Mouse (Mus musculus): Measurements from ENCODE around the gene Pltp. TPM values are rescaled to one million over a fixed set of nuclear protein-coding genes. Genes with fewer than 3 reads are reported as not detected.

The Pltp gene
- polyA plus RNA-seq, 1 experiment from 2014 or later, result 59.4 TPM

DNA sequence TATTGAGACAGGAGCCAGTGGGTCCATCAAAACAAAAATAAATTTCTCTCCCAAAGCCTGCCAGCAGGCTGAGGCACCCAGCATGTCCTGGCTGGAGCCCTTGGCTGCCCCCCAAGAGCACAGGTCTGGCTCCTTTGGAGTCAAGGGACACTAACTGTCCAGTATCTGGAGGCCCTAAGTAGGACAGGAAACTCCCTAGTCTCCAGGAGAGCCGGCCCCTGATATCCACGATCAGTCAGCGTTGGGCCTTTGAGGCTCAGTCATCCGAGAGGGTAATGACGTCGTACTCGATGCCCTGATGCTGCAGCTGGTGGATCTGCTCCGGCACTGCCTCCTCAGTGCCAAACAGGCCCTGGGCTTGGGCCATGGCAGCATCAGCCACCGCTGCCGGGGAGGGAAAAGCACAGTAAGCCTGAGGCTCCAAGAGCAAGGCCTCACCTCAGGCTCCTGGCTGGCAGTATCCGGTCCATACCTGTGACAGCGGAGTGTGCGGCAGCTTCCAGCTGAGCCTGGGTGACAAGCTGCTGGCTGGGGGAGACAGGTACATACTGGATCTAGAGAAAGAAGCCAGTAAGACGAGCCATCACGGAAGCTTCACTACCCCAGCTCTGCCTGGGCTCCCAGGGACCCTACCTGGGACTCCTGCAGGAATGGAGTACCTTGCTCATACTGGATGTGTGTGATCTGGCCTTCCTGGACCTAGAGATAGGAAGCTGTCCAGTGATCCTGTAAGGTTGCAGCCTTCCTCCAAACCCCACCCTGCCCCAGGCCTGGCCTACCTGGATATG is 34.6 kb upstream of the Pltp start:
- H3K36me3 ChIP-seq, result peaks cover 96% of the 10 kb centered on the region

GRCm38 (mm10) chr2:164891056-164891834 is 33.7 kb upstream of the Pltp start:
- Histone ChIP-seq H3K4me1 (no peaks in the 10 kb centered on the region), H3K4me3 (no peak overlapping the region), H3K9me3 (no peaks in the 10 kb centered on the region), H3K4me2 (replicated peaks) (no peak overlapping the region), H3K27me3 (no peaks in the 10 kb centered on the region), H3K27ac (no peak overlapping the region), H3K36me3 (peaks cover 100% of the 10 kb centered on the region), H3K9ac (no peak overlapping the region)
- 81% methylated on average over 13 of the region's 13 CpGs for WGBS
- ATAC-seq (ENCODE audit: insufficient number of reproducible peaks, insufficient read depth, low FRiP score, low TSS enrichment), result no peak

More for the DNA sequence above, 34.6 kb upstream of the Pltp start:
- WGBS, result 87% methylated on average over 15 of the region's 15 CpGs
- no peak overlapping the region for H3K27ac ChIP-seq
- no peak overlapping the region for H3K9ac ChIP-seq
- no peak overlapping the region for H3K4me3 ChIP-seq
- H3K4me2 ChIP-seq (replicated peaks), result no peak overlapping the region
- H3K4me1 ChIP-seq, result no peaks in the 10 kb centered on the region
- no peaks in the 10 kb centered on the region for H3K27me3 ChIP-seq
- ATAC-seq (ENCODE audit: insufficient number of reproducible peaks, insufficient read depth, low FRiP score, low TSS enrichment), result no peak
- no peaks in the 10 kb centered on the region for H3K9me3 ChIP-seq

DNA sequence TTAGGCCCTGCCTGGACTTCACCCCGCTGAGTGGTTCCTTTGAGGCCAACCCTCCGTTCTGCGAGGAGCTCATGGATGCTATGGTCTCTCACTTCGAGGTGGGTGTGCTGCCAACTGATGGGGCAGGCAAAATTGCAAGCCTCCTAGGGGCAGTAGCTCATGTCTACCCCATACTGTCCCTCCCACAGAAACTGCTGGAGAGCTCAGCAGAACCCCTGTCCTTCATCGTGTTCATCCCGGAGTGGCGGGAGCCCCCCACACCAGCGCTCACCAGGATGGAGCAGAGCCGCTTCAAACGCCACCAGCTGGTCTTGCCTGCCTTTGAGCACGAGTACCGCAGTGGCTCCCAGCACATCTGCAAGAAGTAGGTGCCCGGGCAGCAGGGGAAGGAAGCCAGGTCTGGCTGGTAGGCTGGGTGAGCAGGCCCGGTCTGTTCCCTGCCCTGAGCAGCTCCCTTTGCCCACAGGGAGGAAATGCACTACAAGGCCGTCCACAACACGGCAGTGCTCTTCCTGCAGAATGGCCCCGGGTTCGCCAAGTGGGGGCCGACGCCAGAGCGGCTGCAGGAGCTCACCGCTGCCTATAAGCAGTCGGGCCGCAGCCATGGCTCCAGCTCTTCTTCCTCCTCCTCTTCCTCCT is 33.0 kb upstream of the Pltp start:
- no peak overlapping the region for H3K4me2 ChIP-seq (replicated peaks)
- H3K9ac ChIP-seq, result no peak overlapping the region
- ATAC-seq (ENCODE audit: insufficient number of reproducible peaks, insufficient read depth, low FRiP score, low TSS enrichment), result no peak
- H3K27ac ChIP-seq, result no peak overlapping the region
- peaks cover 100% of the 10 kb centered on the region for H3K36me3 ChIP-seq
- no peaks in the 10 kb centered on the region for H3K27me3 ChIP-seq
- no peak overlapping the region for H3K4me3 ChIP-seq
- no peaks in the 10 kb centered on the region for H3K9me3 ChIP-seq
- WGBS, result 91% methylated on average over 24 of the region's 24 CpGs
- no peaks in the 10 kb centered on the region for H3K4me1 ChIP-seq

GRCm38 (mm10) chr2:164889960-164890359 is 32.4 kb upstream of the Pltp start:
- no peaks in the 10 kb centered on the region for H3K27me3 ChIP-seq
- no peak overlapping the region for H3K4me2 ChIP-seq (replicated peaks)
- H3K9me3 ChIP-seq, result no peaks in the 10 kb centered on the region
- H3K9ac ChIP-seq, result no peak overlapping the region
- no peaks in the 10 kb centered on the region for H3K4me1 ChIP-seq
- 78% methylated on average over 2 of the region's 2 CpGs for WGBS
- H3K36me3 ChIP-seq, result peaks cover 100% of the 10 kb centered on the region
- no peak for ATAC-seq (ENCODE audit: insufficient number of reproducible peaks, insufficient read depth, low FRiP score, low TSS enrichment)
- H3K27ac ChIP-seq, result no peak overlapping the region
- H3K4me3 ChIP-seq, result no peak overlapping the region

DNA sequence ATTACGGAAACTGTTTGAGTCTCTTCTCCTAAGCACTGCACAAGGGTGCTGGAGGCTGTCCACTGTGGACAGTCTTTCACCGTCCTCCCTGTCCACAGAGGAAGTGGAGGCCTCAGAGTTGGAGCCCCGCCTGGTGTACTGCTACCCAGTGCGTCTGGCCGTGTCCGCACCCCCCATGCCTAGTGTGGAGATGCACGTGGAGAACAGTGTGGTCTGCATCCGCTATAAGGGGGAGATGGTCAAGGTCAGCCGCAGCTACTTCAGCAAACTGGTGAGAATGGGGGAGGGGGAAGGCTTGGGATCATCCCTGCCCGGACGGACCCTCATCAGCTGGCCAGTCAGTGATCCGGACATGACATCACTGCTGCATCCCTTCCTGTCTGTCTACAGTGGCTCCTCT is 31.5 kb upstream of the Pltp start:
- no peak overlapping the region for H3K4me3 ChIP-seq
- 87% methylated on average over 12 of the region's 12 CpGs for WGBS
- no peak overlapping the region for H3K4me2 ChIP-seq (replicated peaks)
- no peak for ATAC-seq (ENCODE audit: insufficient number of reproducible peaks, insufficient read depth, low FRiP score, low TSS enrichment)
- H3K27me3 ChIP-seq, result no peaks in the 10 kb centered on the region
- H3K9me3 ChIP-seq, result no peaks in the 10 kb centered on the region
- H3K4me1 ChIP-seq, result no peaks in the 10 kb centered on the region
- H3K27ac ChIP-seq, result no peak overlapping the region
- peaks cover 99% of the 10 kb centered on the region for H3K36me3 ChIP-seq
- no peak overlapping the region for H3K9ac ChIP-seq

GRCm38 (mm10) chr2:164886617-164887016 is 29.1 kb upstream of the Pltp start:
- H3K4me2 ChIP-seq (replicated peaks), result no peak overlapping the region
- WGBS, result 93% methylated on average over 10 of the region's 10 CpGs
- H3K27ac ChIP-seq, result no peak overlapping the region
- peaks cover 89% of the 10 kb centered on the region for H3K36me3 ChIP-seq
- ATAC-seq (ENCODE audit: insufficient number of reproducible peaks, insufficient read depth, low FRiP score, low TSS enrichment), result no peak
- H3K9ac ChIP-seq, result no peak overlapping the region
- H3K4me1 ChIP-seq, result peaks cover 3% of the 10 kb centered on the region; the same call in 1 of the 2 replicates
- no peaks in the 10 kb centered on the region for H3K9me3 ChIP-seq
- no peaks in the 10 kb centered on the region for H3K27me3 ChIP-seq
- H3K4me3 ChIP-seq, result no peak overlapping the region

- peaks cover 80% of the 10 kb centered on the region for H3K36me3 ChIP-seq
- no peak for ATAC-seq (ENCODE audit: insufficient number of reproducible peaks, insufficient read depth, low FRiP score, low TSS enrichment)
- no peak overlapping the region; the same call in 1 of the 2 replicates for H3K27ac ChIP-seq
- no peaks in the 10 kb centered on the region for H3K9me3 ChIP-seq
- no peak overlapping the region for H3K4me2 ChIP-seq (replicated peaks)
- H3K27me3 ChIP-seq, result no peaks in the 10 kb centered on the region
- H3K9ac ChIP-seq, result no peak overlapping the region
- no peak overlapping the region for H3K4me3 ChIP-seq
- H3K4me1 ChIP-seq, result peaks cover 4% of the 10 kb centered on the region
- WGBS, result 92% methylated on average over 7 of the region's 7 CpGs
Observed at GRCm38 (mm10) chr2:164885788-164886187, 28.3 kb upstream of the Pltp start.

DNA sequence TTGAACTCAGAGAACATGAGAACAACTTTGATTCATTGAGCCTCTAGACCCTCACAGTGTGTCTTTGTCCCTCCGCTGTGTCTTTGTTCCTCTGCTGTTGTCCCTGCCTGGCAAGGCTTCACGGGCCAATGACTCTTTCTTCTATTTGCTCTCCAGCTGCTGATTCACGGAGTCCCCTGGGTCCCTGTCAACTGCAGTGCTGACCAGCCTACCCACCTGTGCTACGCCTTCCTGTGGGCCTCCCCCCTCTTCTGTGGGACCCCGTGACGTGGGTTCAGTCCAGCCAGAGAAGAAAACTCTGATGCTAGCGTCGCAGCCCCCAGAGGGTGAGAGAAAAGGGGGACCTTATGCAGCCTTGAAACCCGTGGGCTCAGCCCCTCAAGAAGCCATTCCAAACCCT is 25.1 kb upstream of the Pltp start:
- no peak overlapping the region for H3K9ac ChIP-seq
- H3K4me2 ChIP-seq (replicated peaks), result no peak overlapping the region
- WGBS, result 75% methylated on average over 9 of the region's 9 CpGs
- H3K4me3 ChIP-seq, result no peak overlapping the region
- H3K36me3 ChIP-seq, result peaks cover 49% of the 10 kb centered on the region
- no peaks in the 10 kb centered on the region for H3K9me3 ChIP-seq
- H3K27me3 ChIP-seq, result no peaks in the 10 kb centered on the region
- H3K4me1 ChIP-seq, result peaks cover 11% of the 10 kb centered on the region
- H3K27ac ChIP-seq, result 0 out of 2 replicates have a peak overlapping the region, but pooled peaks have one; percentile 26
- no peak for ATAC-seq (ENCODE audit: insufficient number of reproducible peaks, insufficient read depth, low FRiP score, low TSS enrichment)

- no peaks in the 10 kb centered on the region for H3K27me3 ChIP-seq
- peak overlapping the region; percentile 99 for H3K9ac ChIP-seq
- H3K9me3 ChIP-seq, result no peaks in the 10 kb centered on the region
- peak overlapping the region; percentile 85 for H3K4me3 ChIP-seq
- ATAC-seq (ENCODE audit: insufficient number of reproducible peaks, insufficient read depth, low FRiP score, low TSS enrichment), result peak; percentile 77
- H3K4me1 ChIP-seq, result peaks cover 16% of the 10 kb centered on the region
- peaks cover 24% of the 10 kb centered on the region for H3K36me3 ChIP-seq
- peak overlapping the region; percentile 85 for H3K4me2 ChIP-seq (replicated peaks)
- peak overlapping the region; percentile 100 for H3K27ac ChIP-seq
- under 1% methylated on average over 70 of the region's 72 CpGs for WGBS
Observed at GRCm38 (mm10) chr2:164879568-164880277, 22.2 kb upstream of the Pltp start.

DNA sequence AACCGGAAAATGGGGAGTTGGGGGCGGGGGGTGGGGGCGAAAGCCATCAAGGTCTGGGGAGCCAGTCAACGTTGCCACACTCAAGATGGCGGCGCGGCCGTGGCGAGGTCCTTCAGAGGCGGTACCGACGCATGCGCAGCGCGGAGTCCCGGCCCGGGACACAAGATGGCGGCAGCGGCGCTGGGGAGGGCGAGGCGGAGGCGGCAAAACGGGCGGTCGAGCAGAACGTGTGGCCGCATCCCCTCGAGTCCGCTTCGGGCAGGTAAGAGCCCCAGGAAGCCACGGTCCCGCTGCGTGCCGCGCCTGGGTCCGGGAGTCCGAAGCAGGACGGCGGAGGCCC is 21.7 kb upstream of the Pltp start, which contains the start of gene Pcif1:
Gene Pcif1, plus strand, starts transcription at position 77 of the 340 bp plus-strand sequence.
- peaks cover 21% of the 10 kb centered on the region for H3K4me1 ChIP-seq
- peak within 1 kb of the TSS; percentile 85 for H3K4me2 ChIP-seq (replicated peaks)
- no peaks in the 10 kb centered on the region for H3K27me3 ChIP-seq
- no peaks in the 10 kb centered on the region for H3K9me3 ChIP-seq
- under 1% methylated on average over 34 of the region's 40 CpGs for WGBS
- peak within 1 kb of the TSS; percentile 100 for H3K27ac ChIP-seq
- ATAC-seq (ENCODE audit: insufficient number of reproducible peaks, insufficient read depth, low FRiP score, low TSS enrichment), result peak; percentile 67
- H3K9ac ChIP-seq, result peak within 1 kb of the TSS; percentile 99
- peaks cover 20% of the 10 kb centered on the region for H3K36me3 ChIP-seq
- H3K4me3 ChIP-seq, result peak within 1 kb of the TSS; percentile 85

GRCm38 (mm10) chr2:164878509-164879227 is 21.2 kb upstream of the Pltp start:
- Histone ChIP-seq H3K27me3 (no peaks in the 10 kb centered on the region), H3K4me1 (peaks cover 24% of the 10 kb centered on the region), H3K9ac (peak overlapping the region; percentile 99), H3K27ac (peak overlapping the region; percentile 100), H3K36me3 (peaks cover 15% of the 10 kb centered on the region), H3K9me3 (no peaks in the 10 kb centered on the region), H3K4me2 (replicated peaks) (peak overlapping the region; percentile 85), H3K4me3 (peak overlapping the region; percentile 85)
- peak; percentile 35; the same call in 1 of the 2 replicates for ATAC-seq (ENCODE audit: insufficient number of reproducible peaks, insufficient read depth, low FRiP score, low TSS enrichment)
- WGBS, result 3% methylated on average over 28 of the region's 28 CpGs

Data from embryonic facial prominence, embryonic 12.5 days (tissue).